Mouse (Mus musculus) testis, postnatal 10 days (tissue): ENCODE data around the gene Fam129b.
"Not testable (repeated sequence)": the region's sequence is repeated elsewhere in the genome, so short reads cannot be mapped to it uniquely, and the experiment has no call there.

Source experiments
- DNase-seq: peaks from one replicate; pipeline ENCODE4 v3.0.0; 2021; ENCODE audit warnings: low spot score

Fam129b gene

GRCm38 (mm10) chr2:32875675-32876489 lies at the start of gene Fam129b:
Gene Fam129b, plus strand, starts transcription at chr2:32876114.
- peak; percentile 93 for DNase-seq

GRCm38 (mm10) chr2:32828979-32829676 lies 46.8 kb upstream of the Fam129b start:
- DNase-seq = no peak

- no peak for DNase-seq
Observed at GRCm38 (mm10) chr2:32834496-32834895, 41.4 kb upstream of the Fam129b start.

- no peak for DNase-seq
Observed at GRCm38 (mm10) chr2:32835588-32835987, 40.3 kb upstream of the Fam129b start.

- DNase-seq = no peak
Observed at GRCm38 (mm10) chr2:32838147-32838884, 37.6 kb upstream of the Fam129b start.

GRCm38 (mm10) chr2:32839261-32839660 lies 36.7 kb upstream of the Fam129b start:
- no peak for DNase-seq

- no peak for DNase-seq
Observed at GRCm38 (mm10) chr2:32841099-32841498, 34.8 kb upstream of the Fam129b start.

GRCm38 (mm10) chr2:32842558-32842957 lies 33.4 kb upstream of the Fam129b start:
- no peak for DNase-seq

- DNase-seq = no peak
Observed at GRCm38 (mm10) chr2:32845572-32846100, 30.3 kb upstream of the Fam129b start.

- peak; percentile 76 for DNase-seq
Observed at GRCm38 (mm10) chr2:32846101-32846804, 29.7 kb upstream of the Fam129b start.

GRCm38 (mm10) chr2:32846805-32847467 lies 29.0 kb upstream of the Fam129b start, which contains the start of gene Stxbp1:
Gene Stxbp1, minus strand, starts transcription at chr2:32847245.
- peak; percentile 96 for DNase-seq

- DNase-seq = no peak
Observed at GRCm38 (mm10) chr2:32847468-32847821, 28.5 kb upstream of the Fam129b start.

- peak; percentile 64 for DNase-seq
Observed at GRCm38 (mm10) chr2:32852156-32852555, 23.8 kb upstream of the Fam129b start.

- not testable (repeated sequence) for DNase-seq
Observed at GRCm38 (mm10) chr2:32853716-32854115, 22.2 kb upstream of the Fam129b start.

- DNase-seq = peak; percentile 97
Observed at GRCm38 (mm10) chr2:32854206-32854605, 21.7 kb upstream of the Fam129b start.

GRCm38 (mm10) chr2:32855046-32855785 lies 20.7 kb upstream of the Fam129b start:
- DNase-seq = no peak

- DNase-seq = no peak
Observed at GRCm38 (mm10) chr2:32855790-32856465, 20.0 kb upstream of the Fam129b start.

GRCm38 (mm10) chr2:32857584-32857983 lies 18.3 kb upstream of the Fam129b start:
- peak; percentile 89 for DNase-seq

- peak; percentile 85 for DNase-seq
Observed at GRCm38 (mm10) chr2:32859010-32859621, 16.8 kb upstream of the Fam129b start.
